Mouse (Mus musculus) frontal cortex, adult 2 months (tissue): ENCODE measurements around the gene Rdh9. TPM values are rescaled to one million over a fixed set of nuclear protein-coding genes. Genes with fewer than 3 reads are reported as not detected.
"Not testable (repeated sequence)": the region's sequence is repeated elsewhere in the genome, so short reads cannot be mapped to it uniquely, and the experiment has no call there.

Experiments used
- DNase-seq, 2 experiments: peaks; one replicate each; pipeline ENCODE4 v3.0.0; 2022; ENCODE audit warnings: low spot score in 1 of 2; ENCODE audit errors: extremely low spot score in 1 of 2
- polyA plus RNA-seq: library from polyadenylated mRNA; depleted of rRNA; stranded (reverse); fragments of >200 nt; gene quantifications from 2 replicates; pipeline ENCODE4 v1.2.3, GENCODE M21; 2012

The Rdh9 gene
- polyA plus RNA-seq, 1 experiment: 0.90 TPM

GRCm38 (mm10) chr10:127755770-127756468 is 20.3 kb upstream of the Rdh9 start:
- DNase-seq: no peak

GRCm38 (mm10) chr10:127759181-127760110 is 16.7 kb upstream of the Rdh9 start, which contains the start of the genes Rdh1 and Rdh16f1:
Rdh1 (plus strand) TSS chr10:127759721.
Rdh16f1 (plus strand) TSS chr10:127759787.
- DNase-seq: no peak

DNA sequence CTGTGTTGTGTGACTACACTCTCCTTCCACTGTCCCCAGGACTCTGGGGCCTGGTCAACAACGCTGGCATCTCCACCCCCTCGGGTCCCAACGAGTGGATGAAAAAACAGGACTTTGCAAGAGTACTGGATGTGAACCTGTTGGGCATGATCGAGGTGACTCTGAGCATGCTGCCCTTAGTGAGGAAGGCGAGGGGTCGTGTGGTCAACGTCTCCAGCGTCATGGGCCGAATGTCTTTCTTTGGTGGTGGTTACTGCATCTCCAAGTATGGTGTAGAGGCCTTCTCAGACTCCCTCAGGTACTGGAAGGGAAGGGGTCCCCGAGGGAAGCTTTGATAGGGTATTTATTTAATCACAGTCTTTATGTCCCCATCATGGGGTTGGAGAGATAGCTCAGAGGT is 13.3 kb upstream of the Rdh9 start:
- DNase-seq: not testable (repeated sequence)

- no peak for DNase-seq
These were observed 12.1 kb upstream of the Rdh9 start for GRCm38 (mm10) chr10:127763914-127764680.

DNA sequence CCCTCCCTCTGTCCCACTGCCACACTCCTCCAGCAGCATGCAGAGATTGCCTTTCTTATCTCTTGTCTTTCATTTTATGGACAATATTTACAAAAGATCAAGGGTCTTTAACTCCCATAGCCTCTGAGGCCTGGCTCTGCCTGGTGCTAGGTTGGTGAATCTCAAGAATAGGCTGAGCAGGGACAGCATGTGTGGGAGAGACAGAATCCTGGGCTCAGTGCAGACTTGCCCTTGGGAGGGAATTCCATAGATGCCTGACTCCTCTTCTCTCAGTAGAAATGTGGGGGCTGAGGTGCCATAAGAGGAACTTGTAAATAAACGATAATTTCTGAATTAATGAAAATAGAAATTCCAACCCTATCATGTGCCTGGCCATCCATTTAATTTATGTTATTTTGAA is 9.6 kb upstream of the Rdh9 start:
- no peak for DNase-seq

DNA sequence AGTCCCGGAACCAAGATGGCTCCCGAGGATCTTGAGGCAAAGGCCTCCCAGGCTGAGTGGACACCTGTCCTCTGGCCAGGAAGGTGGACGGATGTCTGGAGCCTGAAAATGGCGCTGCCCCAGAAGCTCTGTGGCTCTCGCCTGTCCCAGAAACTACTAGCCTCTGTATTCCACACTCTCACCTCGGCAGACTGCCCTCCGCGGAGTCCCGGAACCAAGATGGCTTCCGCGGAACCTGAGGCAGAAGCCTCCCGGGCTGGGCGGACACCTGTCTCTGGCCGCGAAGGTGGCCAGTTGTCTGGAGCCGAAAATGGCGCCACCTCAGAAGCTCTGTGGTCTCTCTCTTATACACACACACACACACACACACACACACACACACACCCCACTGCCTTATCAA is 6.1 kb downstream of the Rdh9 start:
- DNase-seq: not testable (repeated sequence)

DNA sequence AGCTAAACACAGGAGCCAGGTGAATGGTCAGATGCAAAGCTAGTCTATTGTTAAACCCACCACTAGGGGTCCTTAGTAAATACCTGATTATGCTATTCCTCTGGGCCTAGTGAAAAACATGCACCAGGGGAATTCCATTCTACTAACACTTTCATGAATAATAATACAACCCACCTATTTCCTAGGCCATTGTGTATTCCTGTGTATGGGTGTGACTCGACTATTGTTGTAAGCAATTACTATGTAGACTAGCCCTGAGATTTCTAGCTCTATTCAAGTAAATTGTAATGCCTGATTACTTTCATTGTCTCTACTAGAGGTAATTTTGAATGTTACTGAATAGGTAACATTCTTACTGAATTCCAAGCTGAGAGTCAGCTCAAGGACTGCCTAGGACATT is 9.2 kb downstream of the Rdh9 start:
- not testable (repeated sequence) for DNase-seq

GRCm38 (mm10) chr10:127799295-127799694 is 23.1 kb downstream of the Rdh9 start:
- no peak for DNase-seq

DNA sequence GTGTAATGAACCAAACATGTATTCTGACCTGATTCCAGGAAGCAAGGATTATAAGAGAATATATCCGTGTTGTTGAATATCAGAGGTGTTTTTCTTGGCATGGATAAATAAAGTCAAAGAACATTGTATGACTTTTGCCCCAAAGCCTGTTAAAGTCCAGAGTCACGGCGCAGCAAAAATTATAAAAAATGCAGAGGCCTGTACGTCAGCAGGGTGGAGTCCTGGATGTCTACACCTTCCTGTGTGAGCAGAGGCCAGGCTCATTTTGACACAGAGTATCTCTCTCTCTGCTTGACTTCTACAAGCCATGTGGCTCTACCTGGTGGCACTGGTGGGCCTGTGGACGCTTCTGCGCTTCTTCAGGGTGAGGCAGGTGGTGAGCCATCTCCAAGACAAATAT is 24.7 kb downstream of the Rdh9 start, which contains the start of gene Rdh16:
Gene Rdh16 (plus strand): TSS at position 262 of the 400 bp plus-strand sequence.
- DNase-seq: no peak

DNA sequence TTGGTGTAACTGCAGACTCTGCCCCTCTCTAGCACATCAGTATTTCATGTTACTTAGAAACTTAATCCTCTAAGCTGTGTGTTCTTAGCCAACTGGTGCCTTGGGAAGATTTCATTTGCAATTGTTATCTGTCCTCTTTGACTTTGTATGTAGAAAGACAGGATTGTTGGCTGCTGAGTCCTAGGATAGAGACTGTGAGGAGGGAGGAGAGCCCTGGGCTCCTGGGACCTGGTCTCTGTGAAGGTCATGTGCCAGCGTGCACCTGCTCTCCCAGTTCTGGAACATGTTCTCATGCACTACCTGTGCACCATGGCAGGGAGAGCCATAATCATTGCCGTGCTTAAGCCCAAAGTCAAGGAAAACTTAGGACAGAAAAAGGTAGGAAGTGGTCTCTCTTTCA is 25.4 kb downstream of the Rdh9 start:
- DNase-seq: no peak

DNA sequence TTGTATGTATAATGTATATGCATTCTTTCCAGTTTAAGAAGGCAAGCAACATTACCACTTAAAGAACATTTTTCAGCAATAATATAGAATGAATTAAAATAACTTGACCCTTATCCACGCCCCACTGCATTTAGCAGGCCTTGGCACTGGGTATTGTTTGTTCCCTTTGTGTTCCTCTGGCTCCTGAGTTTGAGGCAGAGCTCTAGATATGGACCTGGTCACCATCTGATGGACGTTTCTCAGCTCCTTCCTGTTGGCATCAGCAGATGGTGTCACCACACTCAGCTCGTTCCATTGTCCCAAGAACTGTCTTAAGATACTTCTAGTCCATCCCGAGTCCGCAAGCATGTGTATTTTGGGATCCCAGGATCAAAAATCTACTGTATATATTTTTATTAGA is 26.1 kb downstream of the Rdh9 start:
- DNase-seq: no peak

DNA sequence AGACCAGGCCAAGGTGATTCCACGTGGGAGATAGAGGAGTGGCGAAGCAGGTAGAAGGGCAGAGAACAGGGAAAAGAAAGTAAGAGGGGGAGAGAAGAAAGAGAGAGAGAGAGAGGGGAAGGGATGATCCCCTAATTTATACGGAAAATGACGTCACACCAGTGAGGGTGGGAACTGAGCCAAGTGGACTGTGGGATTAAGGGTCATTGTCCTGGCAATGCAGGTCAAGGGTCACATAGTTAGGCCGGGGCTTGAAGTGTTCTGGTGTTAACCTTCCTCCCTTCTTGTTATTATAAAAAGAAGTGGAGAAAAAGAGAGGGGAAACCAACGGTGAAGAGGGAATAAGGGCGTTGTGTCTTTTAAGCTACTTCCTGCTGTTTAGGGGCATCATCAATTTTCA is 28.2 kb downstream of the Rdh9 start:
- no peak for DNase-seq

DNA sequence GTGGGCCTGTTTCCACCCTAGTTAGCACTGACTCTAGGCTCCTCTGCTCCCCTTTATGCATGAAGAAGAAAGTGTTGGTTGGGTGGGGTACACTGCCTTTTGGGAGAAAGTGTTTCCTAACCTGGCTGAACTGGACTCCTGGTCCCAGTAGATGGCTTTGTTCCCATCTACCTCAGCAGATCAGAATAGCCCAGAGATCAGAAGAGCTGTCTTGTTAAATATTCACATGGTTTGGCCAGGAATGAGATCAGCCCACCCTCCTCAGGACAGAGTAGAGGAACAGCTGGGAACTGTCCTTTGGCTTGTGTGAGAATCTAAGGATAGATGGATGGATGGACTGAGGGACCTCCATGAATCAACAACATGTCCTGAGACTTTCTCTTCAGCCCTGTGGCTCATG is 39.7 kb downstream of the Rdh9 start:
- no peak for DNase-seq

DNA sequence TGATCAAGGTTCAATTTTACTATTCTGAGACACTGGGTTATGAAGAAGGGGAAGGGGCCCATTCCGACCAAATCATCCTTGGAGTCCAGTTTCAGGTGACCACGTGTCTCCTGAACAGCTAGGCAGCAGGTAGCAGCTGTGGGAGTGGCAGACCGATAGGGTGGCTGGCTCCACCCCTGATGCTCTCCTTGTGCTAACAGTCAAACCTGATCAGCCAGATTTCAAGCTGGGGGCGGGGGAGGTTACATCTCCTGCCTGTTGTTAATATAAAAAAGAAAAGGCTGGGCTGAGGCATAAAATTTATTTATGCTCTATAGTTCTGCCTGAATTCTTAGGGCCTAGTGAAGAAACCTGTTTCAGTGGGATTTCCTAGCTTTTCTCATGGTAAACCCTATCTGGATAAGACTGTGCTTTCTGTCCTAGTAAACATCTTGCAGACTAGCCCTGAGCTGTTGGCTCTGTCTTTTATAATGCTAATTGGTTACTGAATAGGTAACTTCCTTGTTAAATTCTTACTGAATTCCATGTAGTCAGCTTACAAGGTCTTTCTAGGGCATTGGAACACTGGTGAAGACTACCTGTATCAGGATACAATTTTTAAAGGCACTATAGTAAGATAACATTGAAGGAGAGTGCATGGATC is 41.2 kb downstream of the Rdh9 start:
- not testable (repeated sequence) for DNase-seq

- not testable (repeated sequence) for DNase-seq
These were observed 45.6 kb downstream of the Rdh9 start for GRCm38 (mm10) chr10:127821806-127822205.

DNA sequence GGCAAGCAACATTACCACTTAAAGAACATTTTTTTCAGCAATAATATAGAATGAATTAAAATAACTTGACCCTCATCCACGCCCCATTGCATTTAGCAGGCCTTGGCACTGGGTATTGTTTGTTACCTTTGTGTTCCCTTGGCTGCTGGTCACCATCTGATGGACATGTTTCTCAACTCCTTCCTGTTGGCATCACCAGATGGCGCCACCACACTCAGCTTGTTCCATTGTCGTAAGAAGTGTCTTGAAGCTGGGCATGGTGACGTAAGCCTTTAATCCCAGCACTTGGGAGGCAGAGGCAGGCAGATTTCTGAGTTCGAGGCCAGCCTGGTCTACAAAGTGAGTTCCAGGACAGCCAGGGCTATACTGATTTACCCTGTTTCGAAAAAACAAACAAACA is 49.2 kb downstream of the Rdh9 start:
- DNase-seq: peak in 1 of 2 experiments; percentile 8

DNA sequence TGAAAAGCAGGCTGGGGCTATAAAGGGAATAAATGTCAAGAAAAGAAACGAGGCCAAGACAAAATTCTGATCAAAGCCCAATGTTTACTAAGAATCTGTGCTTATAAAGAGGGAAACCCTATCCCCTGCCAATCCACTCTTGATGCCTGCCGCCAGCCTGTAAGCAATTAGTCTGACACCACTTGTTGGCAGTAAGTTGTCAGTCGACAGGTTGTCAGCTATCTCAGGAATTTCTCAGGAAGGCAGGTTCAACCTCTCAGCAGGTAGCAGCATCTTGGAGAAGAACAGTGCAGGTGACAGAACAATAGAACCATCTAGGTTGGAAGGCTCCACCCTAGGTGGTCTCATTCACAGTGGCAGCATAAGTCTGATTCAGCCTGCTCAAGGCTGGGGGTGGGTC is 52.9 kb downstream of the Rdh9 start:
- DNase-seq: no peak

GRCm38 (mm10) chr10:127834186-127834585 is 58.0 kb downstream of the Rdh9 start:
- not testable (repeated sequence) for DNase-seq

GRCm38 (mm10) chr10:127835292-127835691 is 59.1 kb downstream of the Rdh9 start:
- no peak for DNase-seq

DNA sequence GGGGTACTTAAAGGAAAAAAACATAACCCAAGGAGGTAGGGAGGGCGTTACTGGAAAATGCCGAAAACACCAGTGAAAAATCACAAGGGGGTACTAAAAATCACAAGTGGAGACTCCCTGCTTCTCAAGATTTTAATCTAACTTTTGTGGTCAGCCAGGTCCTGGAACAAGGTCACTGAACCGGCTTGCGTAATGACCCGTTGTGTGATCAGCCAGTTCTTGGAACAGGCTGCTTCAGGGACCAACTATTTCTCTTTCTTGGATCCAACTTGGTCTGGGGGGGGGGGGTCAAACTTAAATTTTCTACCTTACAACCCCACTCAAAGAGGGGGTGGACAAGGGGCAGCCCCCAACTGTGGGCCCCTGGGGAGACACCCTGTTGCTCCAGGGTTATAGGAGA is 61.6 kb downstream of the Rdh9 start:
- not testable (repeated sequence) for DNase-seq
